Mouse (Mus musculus) forelimb bud, embryonic 11.5 days (tissue): ENCODE results near the gene Ppil6.

Experiments
- DNase-seq: peaks from one replicate; pipeline ENCODE4 v3.0.0-alpha.2; 2012; ENCODE audit warnings: low read depth, low spot score

Ppil6 gene

GRCm38 (mm10) chr10:41477278-41478181, 12.7 kb upstream of the Ppil6 start:
- peak; percentile 58 for DNase-seq

GRCm38 (mm10) chr10:41479961-41480360, 10.3 kb upstream of the Ppil6 start:
- DNase-seq: no peak

- DNase-seq: no peak
Observed at GRCm38 (mm10) chr10:41480938-41481880, 9.0 kb upstream of the Ppil6 start.

- DNase-seq: no peak
Observed at GRCm38 (mm10) chr10:41482446-41482845, 7.8 kb upstream of the Ppil6 start.

GRCm38 (mm10) chr10:41485778-41486177, 4.5 kb upstream of the Ppil6 start:
- no peak for DNase-seq

GRCm38 (mm10) chr10:41486506-41487170, 3.6 kb upstream of the Ppil6 start:
- DNase-seq: no peak

- DNase-seq: no peak
Observed at GRCm38 (mm10) chr10:41488877-41489276, 1.4 kb upstream of the Ppil6 start.

GRCm38 (mm10) chr10:41489294-41489693, 945 bp upstream of the Ppil6 start:
- DNase-seq: no peak

- no peak for DNase-seq
Observed at GRCm38 (mm10) chr10:41490518-41490873, 257 bp downstream of the Ppil6 start.

GRCm38 (mm10) chr10:41491111-41491510, 872 bp downstream of the Ppil6 start:
- no peak for DNase-seq

- DNase-seq: no peak
Observed at GRCm38 (mm10) chr10:41500941-41501340, 10.7 kb downstream of the Ppil6 start.

GRCm38 (mm10) chr10:41504996-41505395, 14.8 kb downstream of the Ppil6 start:
- no peak for DNase-seq

- DNase-seq: peak; percentile 80
Observed at GRCm38 (mm10) chr10:41505446-41505845, 15.2 kb downstream of the Ppil6 start.

GRCm38 (mm10) chr10:41509160-41509559, 18.9 kb downstream of the Ppil6 start:
- DNase-seq: no peak

- DNase-seq: no peak
Observed at GRCm38 (mm10) chr10:41514301-41514700, 24.1 kb downstream of the Ppil6 start.

GRCm38 (mm10) chr10:41514921-41515320, 24.7 kb downstream of the Ppil6 start:
- no peak for DNase-seq

- DNase-seq: peak; percentile 71
Observed at GRCm38 (mm10) chr10:41518508-41518980, 28.3 kb downstream of the Ppil6 start.

- peak; percentile 95 for DNase-seq
Observed at GRCm38 (mm10) chr10:41518981-41519618, 28.9 kb downstream of the Ppil6 start, which contains the start of gene Cd164. Gene Cd164 (plus strand): TSS chr10:41519414.

GRCm38 (mm10) chr10:41519640-41520409, 29.6 kb downstream of the Ppil6 start:
- DNase-seq: peak; percentile 33

- no peak for DNase-seq
Observed at GRCm38 (mm10) chr10:41520410-41520673, 30.1 kb downstream of the Ppil6 start.

- DNase-seq: no peak
Observed at GRCm38 (mm10) chr10:41523386-41523785, 33.1 kb downstream of the Ppil6 start.
